In genomic region chr16:23997228-23997627, GRCm38 (mm10) we compare ENCODE assay signal across 28 mouse cellular contexts. TPM values are rescaled to one million over a fixed set of nuclear protein-coding genes. Genes with fewer than 3 reads are reported as not detected.
DNase-seq lines count a peak whose midpoint lies in the region; ATAC-seq lines count a peak whose summit lies in the region.
"Had no signal": no experiment of that assay in that cellular context is flagged by ENCODE, and none has a peak within 500 bp of the region (broad histone marks: within the 10 kb centered on the region; RNA-seq: fewer than 3 reads in every experiment).

No protein-coding gene starts in this region.

- H3K4me3 ChIP-seq in midbrain, embryonic 16.5 days (ENCODE audit: low read depth, low read length): no peak overlapping the region
- H3K4me3 ChIP-seq: embryonic facial prominence, embryonic 13.5 days; forebrain, embryonic 12.5 days; heart, embryonic 12.5 days; hindbrain, embryonic 12.5 days had no signal

- peak; percentile 79 for DNase-seq in heart, adult 11 months
- DNase-seq in heart, postnatal 36 days: no peak
- DNase-seq in thymus, postnatal 14 days: peak; percentile 14
- DNase-seq in thymus, postnatal 0 days (ENCODE audit: low spot score): no peak
- peak; percentile 13 for DNase-seq in T-cell, adult 2 months (ENCODE audit: low spot score)
- peak; percentile 46 for DNase-seq in naive thymus-derived CD4-positive, alpha-beta T cell, adult 2 months (ENCODE audit: low read depth)
- no peak for DNase-seq in heart, postnatal 25 days (ENCODE audit: low spot score)
- DNase-seq: adrenal gland, postnatal 14 days; cerebellum, adult 11-12 months; cerebellum, adult 9-10 months; cerebellum, postnatal 25 days; forebrain, postnatal 0 days; gastrocnemius, postnatal 14 days; heart, postnatal 4 days had no signal

- no peaks in the 10 kb centered on the region for H3K27me3 ChIP-seq in midbrain, embryonic 16.5 days (ENCODE audit: control insufficient read depth, insufficient read depth, low read depth, low read length)
- H3K27me3 ChIP-seq: embryonic facial prominence, embryonic 13.5 days; forebrain, embryonic 12.5 days; heart, embryonic 12.5 days had no signal

- H3K36me3 ChIP-seq in midbrain, embryonic 16.5 days (ENCODE audit: control insufficient read depth, insufficient read depth, low read length): no peaks in the 10 kb centered on the region
- H3K36me3 ChIP-seq: embryonic facial prominence, embryonic 13.5 days; forebrain, embryonic 12.5 days; G1E; heart, embryonic 12.5 days; hindbrain, embryonic 12.5 days had no signal

- H3K4me1 ChIP-seq in midbrain, embryonic 16.5 days (ENCODE audit: control insufficient read depth, insufficient read depth, low read length): no peaks in the 10 kb centered on the region
- H3K4me1 ChIP-seq: forebrain, embryonic 12.5 days; hindbrain, embryonic 12.5 days had no signal

- no peak overlapping the region for H3K27ac ChIP-seq in midbrain, embryonic 16.5 days (ENCODE audit: low read length)
- H3K27ac ChIP-seq: embryonic facial prominence, embryonic 13.5 days; forebrain, embryonic 12.5 days; hindbrain, embryonic 12.5 days had no signal

- no peak overlapping the region for H3K4me2 ChIP-seq in midbrain, embryonic 16.5 days (ENCODE audit: low read length)
- H3K4me2 ChIP-seq: embryonic facial prominence, embryonic 13.5 days; forebrain, embryonic 12.5 days; heart, embryonic 12.5 days; hindbrain, embryonic 12.5 days had no signal

- H3K9ac ChIP-seq in midbrain, embryonic 16.5 days (ENCODE audit: low read depth, low read length): no peak overlapping the region
- H3K9ac ChIP-seq: embryonic facial prominence, embryonic 13.5 days; forebrain, embryonic 12.5 days; forebrain, postnatal 0 days; heart, embryonic 12.5 days; hindbrain, embryonic 12.5 days had no signal

- no peak for ATAC-seq in midbrain, embryonic 16.5 days
- ATAC-seq: forebrain, postnatal 0 days; hindbrain, embryonic 16.5 days had no signal

- 92% methylated on average over 3 of the region's 3 CpGs for WGBS in midbrain, embryonic 16.5 days

- intact Hi-C loops in heart, postnatal 36 days (cut with DNase I): no loop called here
- intact Hi-C loops in heart, postnatal 25 days (cut with DNase I): no loop called here

- H3K9me3 ChIP-seq in midbrain, embryonic 16.5 days (replicated peaks; ENCODE audit: control insufficient read depth, low read length, poor library complexity, severe bottlenecking): no peaks in the 10 kb centered on the region
- H3K9me3 ChIP-seq: embryonic facial prominence, embryonic 13.5 days; forebrain, embryonic 12.5 days; heart, embryonic 12.5 days; hindbrain, embryonic 12.5 days had no signal

RNA-seq across cellular contexts. Expression of gene Bcl6, which starts 8.6 kb away (rescaled TPM):
- total RNA-seq in heart, postnatal 36 days (2021): 10 to 100 TPM; 14.6 to 18.5 TPM
- polyA plus RNA-seq in thymus, postnatal 0 days (2015; fragmentation: Nextera tagmentation; extraction: Ambion mirVana): 11.9 and 15.1 TPM in 2 replicates
- 0.31 and 0.60 TPM in 2 replicates for polyA plus RNA-seq in midbrain, embryonic 16.5 days (2015; fragmentation: Nextera tagmentation; extraction: Ambion mirVana)
- total RNA-seq in heart, postnatal 25 days (2021): 10 to 100 TPM; 12.0 to 17.6 TPM
- polyA plus RNA-seq: G1E had no signal

RNA-seq across cellular contexts. Expression of gene Gm37419, which starts 8.9 kb away (rescaled TPM):
- not detected for total RNA-seq in heart, postnatal 36 days (2021)
- not detected in 2 replicates for polyA plus RNA-seq in thymus, postnatal 0 days (2015; fragmentation: Nextera tagmentation; extraction: Ambion mirVana)
- not detected in 2 replicates for polyA plus RNA-seq in midbrain, embryonic 16.5 days (2015; fragmentation: Nextera tagmentation; extraction: Ambion mirVana)
- not detected for total RNA-seq in heart, postnatal 25 days (2021)
- total RNA-seq: adrenal gland, adult 18-20 months; adrenal gland, postnatal 14 days; forebrain, postnatal 0 days; G1E; gastrocnemius, adult 18-20 months; gastrocnemius, postnatal 14 days; heart, adult 8-10 months; heart, postnatal 4 days had no signal
- polyA plus RNA-seq: C2C12; cortical plate, adult 2 months; embryonic facial prominence, embryonic 13.5 days; forebrain, embryonic 12.5 days; forebrain, postnatal 0 days; G1E; gonadal fat pad, adult 2 months; heart, embryonic 12.5 days; heart, embryonic 16.5 days; hindbrain, embryonic 12.5 days; hindbrain, embryonic 16.5 days had no signal

Comparison
In these comparisons a context has a peak if more than half of its experiments do, and no peak if none do; other contexts are left out.
1. DNase-seq: peak in heart, adult 11 months (single experiment), thymus, postnatal 14 days (single experiment), T-cell, adult 2 months (single experiment) and naive thymus-derived CD4-positive, alpha-beta T cell, adult 2 months (single experiment); none in heart, postnatal 36 days (0 of 2), thymus, postnatal 0 days (single experiment) and heart, postnatal 25 days (single experiment).